Mouse (Mus musculus) right cerebral cortex, postnatal 25 days (tissue): Measurements from ENCODE around the gene C9orf72.

Experiments used
- DNase-seq: peaks from one replicate; pipeline ENCODE4 v3.0.0; 2022

The C9orf72 gene

DNA sequence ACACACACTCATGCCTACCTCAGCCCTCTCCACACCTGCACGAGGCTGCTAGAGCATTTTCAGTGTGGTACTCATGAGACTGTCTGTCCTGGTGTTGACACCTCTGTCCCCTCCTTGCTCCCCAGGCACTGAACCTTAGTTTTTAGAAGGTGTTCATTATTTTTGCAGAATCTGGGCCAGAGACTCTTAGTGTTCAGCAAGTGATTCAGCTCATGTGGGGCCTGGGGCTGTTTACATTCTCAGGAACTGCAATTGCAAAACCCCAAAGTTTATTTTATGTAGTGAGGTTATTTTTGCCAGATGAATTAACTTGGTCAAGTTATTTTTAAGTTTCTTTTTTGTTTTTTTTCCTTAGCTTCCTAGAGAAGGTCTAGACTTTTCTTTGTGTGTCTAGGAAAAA, 52.4 kb downstream of the C9orf72 start:
- DNase-seq: no peak

DNA sequence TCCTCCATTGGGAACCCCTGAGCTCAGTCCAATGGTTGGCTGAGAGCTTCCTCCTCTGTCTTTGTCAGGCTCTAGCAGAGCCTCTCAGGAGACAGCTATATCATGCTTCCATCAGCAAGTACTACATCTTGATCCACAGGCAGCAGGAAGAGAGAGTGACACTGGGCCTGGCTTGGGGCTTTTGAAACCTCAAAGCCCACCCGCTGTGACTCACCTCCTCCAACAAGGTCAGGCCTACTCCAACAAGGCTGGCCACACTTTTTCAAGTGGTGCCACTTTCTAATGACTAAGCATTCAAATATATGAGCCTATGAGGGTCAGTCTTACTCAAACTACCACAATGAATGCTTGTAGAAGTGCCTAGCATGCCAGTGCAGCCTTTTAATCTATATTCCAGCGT, 53.5 kb downstream of the C9orf72 start:
- no peak for DNase-seq

DNA sequence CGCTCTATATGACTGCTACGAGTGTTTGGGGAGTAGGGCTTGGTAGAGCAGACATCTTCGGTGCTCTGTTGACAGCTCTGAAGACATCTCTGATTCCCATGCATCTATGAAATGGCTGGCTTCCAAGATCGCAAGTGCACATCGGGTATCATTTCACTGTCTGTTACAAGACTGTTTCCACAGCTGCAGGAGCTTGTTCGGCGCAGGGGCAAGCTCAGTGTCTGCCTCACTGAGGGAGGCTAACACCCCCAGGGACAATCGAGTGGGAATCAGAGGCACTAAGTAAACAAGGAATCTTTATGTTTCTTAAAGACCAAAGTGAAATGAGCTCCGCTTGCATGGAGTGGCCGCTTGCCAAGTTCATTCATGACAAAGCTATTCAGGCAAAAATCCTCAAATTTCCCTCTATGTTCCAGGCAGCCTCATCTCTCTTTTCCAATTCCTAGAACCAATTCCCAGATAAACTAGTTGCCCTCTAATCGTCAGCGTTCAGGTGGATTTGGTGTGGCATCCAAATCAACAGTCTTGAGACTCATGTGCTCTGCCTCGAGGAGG, 56.3 kb downstream of the C9orf72 start:
- DNase-seq: no peak

DNA sequence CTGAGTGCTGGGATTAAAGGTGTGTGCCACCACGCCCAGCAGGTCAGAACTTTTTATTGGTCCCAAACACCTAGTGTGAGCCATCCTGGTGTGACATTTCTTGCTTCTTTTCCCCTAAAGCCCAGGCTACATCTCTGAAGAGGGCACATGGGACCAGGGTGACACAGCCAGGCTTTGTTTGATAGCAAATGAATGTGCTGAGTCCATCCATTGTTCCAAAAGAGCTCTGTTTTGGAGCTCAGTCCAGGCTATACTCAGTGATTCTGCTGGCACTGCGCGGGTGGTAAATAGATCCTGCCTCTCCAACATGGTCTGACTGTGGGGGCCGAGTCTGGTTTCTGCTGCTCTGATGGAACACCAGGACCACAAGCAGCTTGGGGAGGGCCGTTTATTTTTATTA, 58.1 kb downstream of the C9orf72 start:
- no peak for DNase-seq

DNA sequence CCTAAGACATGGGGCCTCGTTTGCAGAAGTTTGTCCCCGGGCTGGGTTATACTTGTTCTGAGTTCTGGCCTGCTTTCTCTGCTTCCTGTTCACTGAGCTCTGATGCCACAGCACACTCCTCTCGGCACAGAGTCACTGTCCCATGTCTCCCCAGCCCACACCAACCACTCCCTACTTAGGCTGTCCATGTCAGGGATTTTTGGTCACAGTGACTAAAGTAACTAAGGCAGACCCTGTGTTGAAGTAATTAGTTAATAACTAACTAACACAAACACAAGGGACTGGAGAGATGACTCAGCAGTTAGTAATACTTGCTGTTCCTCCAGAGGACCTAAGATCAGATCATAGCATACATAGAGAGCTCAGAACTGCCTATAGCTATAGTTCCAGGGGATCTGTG, 60.0 kb downstream of the C9orf72 start:
- DNase-seq: no peak

DNA sequence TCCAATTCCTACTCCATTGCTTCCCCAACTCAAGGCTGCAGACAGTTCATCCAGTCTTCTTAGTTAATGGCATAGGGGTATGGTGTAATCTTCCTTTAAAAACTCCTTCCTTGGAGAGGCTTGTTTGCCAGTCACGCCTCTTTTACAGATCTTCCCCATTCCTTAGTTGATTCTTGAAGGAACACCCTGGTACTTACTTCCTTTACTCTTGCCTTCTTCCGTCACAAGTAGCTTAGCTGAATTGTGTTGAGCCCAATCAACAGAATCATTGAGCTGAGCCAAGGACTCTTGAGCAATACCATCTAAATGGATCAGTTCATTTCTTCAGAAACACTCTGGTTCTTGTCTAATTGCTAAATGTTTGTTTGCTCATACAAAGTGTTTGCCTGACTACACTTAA, 60.7 kb downstream of the C9orf72 start:
- no peak for DNase-seq

DNA sequence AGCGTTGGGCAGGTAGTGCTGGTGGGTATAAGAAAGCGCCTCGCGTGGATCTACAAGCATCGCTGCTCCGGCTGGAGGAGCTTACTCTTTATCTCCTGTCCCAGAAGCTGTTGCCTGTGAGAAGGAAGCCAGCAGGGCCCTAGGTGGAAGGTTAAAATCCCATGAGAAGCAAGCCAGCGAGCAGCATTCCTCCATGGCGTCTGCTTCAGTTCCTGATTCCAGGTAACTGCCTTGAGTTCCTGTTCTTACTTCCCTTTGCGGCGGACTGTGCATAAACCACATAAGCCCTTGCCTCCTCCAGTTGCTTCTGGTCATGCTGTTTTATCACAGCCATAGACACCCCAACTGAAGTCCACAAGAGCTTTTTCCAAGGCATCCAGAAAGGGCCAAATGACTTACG, 68.2 kb downstream of the C9orf72 start:
- no peak for DNase-seq

DNA sequence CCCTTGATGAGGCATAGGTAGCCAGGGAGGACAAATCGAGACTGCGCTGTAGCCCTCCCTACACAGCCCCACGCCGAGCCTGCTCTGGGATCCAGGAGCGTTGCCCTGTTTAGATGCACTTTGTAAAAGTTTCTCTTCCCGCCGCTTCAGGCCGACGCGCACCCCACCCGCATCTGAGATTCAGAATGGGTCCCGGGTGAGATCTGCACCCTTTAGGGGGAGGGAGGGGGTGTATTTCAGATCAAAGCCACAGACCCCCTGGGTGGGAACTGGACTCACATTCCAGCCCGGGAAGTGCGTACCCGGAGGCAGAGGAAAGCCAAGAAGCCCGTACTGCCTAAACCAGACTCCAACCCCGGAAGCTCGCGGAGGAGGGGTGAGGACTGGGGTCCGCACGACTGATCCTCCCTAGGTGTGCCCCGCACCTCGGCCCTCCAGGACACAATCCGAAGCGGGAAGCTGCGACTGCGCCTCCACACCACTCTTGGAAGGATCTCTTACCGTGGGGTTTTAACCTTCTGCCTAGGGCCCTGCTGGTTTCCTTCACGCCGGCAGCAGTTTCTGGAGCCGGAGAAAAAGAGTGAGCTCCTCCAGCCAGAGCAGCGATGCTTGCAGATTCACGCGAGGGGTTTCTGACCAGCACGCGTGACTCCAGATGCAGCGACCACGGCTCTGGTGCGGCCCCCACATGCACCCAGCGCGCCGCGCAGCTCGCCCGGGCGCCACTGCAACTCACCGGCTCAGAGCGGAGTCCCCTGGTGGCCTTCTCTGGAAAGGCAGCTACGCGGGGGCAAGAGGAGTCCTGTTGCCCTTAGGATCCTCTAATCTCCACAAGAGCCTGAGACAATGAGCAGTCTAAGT, 69.0 kb downstream of the C9orf72 start, which contains the start of gene Mob3b:
Gene Mob3b (minus strand): TSS at position 734 of the 861 bp plus-strand sequence.
- DNase-seq: peak; percentile 78

DNA sequence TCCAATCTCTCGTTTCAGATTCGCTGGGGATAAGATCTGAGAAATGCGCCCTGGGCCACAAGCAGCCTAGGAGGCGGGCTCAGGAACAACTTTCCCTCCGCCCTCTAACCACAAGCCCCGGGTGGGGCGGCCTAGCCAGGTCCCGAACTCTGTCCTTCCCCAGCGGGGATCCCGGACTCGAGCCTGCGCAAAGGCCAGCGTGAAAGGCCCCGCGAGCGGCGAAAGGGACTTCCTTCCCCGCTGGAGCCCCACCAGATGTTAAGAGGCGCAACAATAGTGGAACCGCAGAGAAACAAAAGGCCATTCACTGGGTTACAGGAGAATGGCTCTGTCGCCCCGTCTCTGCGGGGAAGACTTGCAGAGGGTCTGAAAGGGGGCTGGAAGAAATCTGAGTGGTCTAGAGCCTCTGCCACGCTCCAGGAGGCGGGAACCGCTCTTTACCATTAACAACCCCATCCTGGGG, 69.8 kb downstream of the C9orf72 start:
- no peak for DNase-seq

DNA sequence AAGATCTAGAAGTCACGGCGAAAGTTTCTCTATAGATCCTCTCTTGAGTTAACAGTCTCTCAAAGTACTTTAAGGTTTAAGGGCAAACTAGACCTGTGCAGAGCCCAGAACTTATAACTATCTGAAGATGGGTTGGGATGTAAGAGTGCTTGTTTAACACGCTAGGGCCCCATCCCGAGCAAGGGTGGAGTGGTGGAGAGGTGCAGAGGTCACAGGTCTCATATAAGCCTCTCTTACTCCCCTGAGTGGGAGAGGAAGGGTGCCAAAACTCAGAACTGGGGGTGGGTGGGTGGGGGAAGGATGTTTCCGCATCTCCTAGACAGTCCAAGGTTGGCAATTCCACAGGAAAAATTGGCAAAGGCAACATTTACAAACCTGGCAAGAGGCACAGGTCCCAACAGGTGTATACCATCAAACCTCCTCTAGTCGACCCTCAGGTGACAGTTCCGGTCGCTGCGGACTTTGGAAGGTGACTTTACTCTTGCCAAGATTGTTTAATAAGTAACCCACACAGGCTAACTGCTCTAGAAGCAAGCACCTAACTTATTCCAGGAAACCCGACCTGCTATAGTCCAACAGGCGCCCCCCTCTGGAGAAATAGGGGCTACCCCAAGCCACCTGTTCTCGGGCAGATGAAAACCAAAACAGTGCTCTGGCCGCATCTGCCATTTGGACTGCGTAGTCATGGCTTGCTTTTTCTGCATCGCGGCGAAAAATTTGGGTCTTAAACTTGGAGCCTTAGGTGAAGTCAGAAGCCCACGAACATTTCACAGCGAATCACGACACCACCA, 70.6 kb downstream of the C9orf72 start:
- DNase-seq: no peak

DNA sequence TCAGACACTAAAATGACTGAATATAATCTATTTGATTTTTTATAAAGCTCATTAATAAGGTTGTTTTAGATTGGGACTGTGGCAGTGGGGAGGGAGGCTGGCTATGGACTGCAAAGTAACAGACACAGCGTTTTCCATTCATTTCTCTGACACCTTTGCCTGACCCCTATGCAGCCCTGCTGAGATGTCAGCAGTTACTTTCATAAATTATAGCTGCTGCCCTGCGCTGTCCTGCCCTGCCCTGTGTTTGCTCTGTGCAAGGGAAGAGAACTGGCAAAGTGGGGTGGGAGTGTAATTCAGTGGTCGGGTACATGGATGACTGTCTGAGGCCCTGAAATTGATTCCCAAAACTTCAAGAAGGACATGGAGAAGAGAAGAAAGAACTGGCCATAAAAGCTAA, 71.9 kb downstream of the C9orf72 start:
- no peak for DNase-seq

DNA sequence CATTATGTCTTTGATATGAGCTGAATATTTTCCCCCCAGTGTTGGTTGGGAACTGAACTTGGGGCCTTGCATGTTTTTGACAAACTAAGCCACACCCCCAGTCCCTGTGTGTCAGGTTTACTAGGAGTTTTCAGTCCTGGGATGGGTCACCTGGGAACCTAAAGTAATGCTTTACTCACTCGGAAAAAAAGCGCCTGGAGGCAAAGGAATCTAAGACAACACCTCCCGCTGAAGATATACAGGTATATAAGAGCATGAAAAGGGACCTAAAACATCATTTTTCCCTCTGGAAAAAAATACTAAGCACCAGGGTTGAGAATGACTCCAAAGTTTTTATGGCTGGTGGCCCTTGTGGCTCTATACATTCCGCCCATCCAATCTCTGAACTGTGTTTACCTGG, 74.2 kb downstream of the C9orf72 start, which contains the start of gene Ifnk:
Gene Ifnk (plus strand): TSS at position 301 of the 400 bp plus-strand sequence.
- DNase-seq: no peak

DNA sequence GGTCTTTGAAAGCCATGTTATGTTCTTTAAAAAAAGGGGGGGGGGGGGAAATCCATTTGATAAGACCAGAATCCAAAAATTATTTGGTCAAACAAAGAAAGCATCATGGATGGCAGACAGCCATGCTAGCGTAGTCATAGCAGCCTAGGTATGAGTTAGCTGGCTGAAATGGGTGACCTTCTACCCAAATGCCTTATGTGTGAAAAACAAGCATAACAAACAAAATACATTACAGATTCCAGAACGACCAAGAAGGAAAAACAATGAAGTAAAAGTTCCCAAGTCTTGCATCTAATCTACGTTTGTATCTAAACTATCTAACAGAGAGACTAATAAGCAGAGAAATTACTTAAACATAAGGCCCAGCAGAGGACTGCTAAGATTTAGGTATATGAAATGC, 75.3 kb downstream of the C9orf72 start:
- no peak for DNase-seq

DNA sequence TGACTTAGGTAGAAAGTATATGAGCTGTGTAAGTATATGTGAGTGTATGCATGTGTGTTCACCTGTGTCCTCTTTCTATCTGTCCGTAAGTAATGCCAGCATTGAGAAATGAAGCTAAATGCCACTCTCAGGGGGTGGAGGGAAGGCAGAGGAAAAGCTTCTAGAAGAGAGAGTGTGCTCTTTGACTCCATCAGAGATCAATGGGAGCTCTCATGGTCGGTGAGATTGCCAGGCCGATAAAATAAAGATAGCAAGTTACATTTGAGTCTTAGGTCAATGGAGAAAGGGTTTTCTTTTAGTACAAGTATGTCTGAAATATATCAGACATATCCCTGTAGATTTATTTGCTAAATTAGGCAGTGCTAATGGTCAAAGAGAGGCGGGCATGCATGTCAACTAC, 77.6 kb downstream of the C9orf72 start:
- DNase-seq: no peak

DNA sequence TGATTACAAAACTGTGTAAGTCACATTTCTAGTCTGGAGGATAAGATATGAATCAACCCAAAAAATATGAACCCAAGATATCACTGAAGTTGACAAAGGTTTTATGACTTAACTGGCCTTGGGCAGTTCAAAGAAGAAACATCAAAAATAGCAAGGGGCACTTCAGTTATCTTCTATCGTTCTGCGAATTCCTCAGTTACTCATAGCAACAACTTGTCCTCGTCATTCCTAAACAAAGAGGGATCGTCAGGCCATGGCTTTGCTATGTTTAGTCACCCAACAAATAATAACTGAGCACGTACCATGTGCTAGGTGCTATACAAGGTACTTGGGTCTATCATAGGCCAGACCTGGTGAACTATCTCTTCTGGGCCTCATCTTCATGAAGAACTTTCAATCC, 79.4 kb downstream of the C9orf72 start:
- DNase-seq: no peak

DNA sequence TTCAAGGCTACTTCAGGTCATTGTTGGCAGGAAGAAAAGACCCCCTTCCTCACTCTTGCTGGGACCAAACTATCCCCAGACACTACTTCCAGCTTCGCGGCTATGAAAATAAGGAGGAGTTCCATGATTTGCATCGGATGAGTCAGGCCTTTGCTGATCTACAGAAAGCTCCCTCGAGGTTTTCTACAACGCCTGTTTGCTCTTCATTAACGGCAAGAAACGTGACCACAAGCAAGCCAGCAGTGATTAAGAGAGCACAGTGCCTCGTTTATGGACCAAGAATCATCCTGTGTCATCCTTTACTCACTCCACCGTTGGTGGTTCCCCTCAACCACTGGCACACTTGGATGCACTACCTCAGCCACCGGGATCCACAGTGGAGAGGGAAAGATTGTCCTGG, 80.2 kb downstream of the C9orf72 start:
- no peak for DNase-seq

DNA sequence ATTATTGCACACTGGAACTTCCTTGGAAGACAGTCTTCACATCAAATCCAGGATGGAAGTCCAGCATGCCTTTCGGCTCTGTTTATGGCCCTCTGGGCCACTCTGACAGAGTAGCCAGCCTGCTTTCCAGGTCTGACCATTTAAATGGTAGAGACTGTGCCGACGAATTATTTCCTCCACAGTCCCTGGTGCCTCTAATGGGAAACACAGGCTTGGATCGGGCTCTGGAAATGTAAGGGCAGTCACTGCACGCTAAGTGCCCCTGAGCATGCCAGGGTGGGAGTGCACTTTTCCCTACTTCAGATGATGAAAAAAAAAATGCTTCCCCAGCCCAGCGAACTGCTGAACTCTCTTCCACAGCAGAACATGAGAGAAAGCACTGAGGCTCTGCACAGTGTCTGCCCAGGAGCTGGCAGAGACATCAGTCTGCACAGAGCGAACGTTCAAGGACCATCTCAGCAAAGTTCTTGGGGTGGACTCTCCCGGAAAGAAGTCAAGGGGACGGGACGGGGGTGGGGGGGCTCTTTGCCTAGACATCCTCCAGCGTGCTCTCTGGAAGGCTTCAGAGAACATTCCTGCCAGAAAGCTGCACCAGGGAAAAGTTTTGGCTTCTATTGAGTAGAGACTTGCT, 82.4 kb downstream of the C9orf72 start:
- no peak for DNase-seq
